Mouse (Mus musculus) myocyte (in vitro differentiated cells): ENCODE measurements at regions not wholly inside any gene's neighbourhood (a gene's known extent, or its start where the extent isn't known, plus 50 kb on each side); places are given as distances from the start of the nearest gene placed in this dataset.

Experiments
- CEBPB ChIP-seq: IDR thresholded peaks from 2 replicates; pipeline ENCODE4 v1.6.1; 2011; ENCODE audit warnings: mild to moderate bottlenecking, moderate library complexity; ENCODE audit not compliant: poor library complexity, insufficient read depth, severe bottlenecking
- E2F4 ChIP-seq: IDR thresholded peaks from one replicate; pipeline ENCODE4 v1.6.1; 2011; ENCODE audit warnings: mild to moderate bottlenecking, control low read depth, moderate library complexity; ENCODE audit not compliant: insufficient read depth
- MYOD1 ChIP-seq, 3 experiments: IDR thresholded peaks; one replicate each; pipeline ENCODE4 v1.6.1; 2011; ENCODE audit warnings: control low read depth in 2 of 3, low read depth in 2 of 3, mild to moderate bottlenecking in 2 of 3, moderate library complexity in 1 of 3; ENCODE audit not compliant: insufficient read length in 2 of 3, control insufficient read depth in 1 of 3
- POLR2A ChIP-seq: IDR thresholded peaks from one replicate; pipeline ENCODE4 v1.6.1; 2011; ENCODE audit warnings: low read depth, mild to moderate bottlenecking, control low read depth, moderate library complexity; ENCODE audit not compliant: insufficient read length
- USF1 ChIP-seq: IDR thresholded peaks from one replicate; pipeline ENCODE4 v1.6.1; 2011; ENCODE audit warnings: low read depth, mild to moderate bottlenecking, control low read depth, moderate library complexity

DNA sequence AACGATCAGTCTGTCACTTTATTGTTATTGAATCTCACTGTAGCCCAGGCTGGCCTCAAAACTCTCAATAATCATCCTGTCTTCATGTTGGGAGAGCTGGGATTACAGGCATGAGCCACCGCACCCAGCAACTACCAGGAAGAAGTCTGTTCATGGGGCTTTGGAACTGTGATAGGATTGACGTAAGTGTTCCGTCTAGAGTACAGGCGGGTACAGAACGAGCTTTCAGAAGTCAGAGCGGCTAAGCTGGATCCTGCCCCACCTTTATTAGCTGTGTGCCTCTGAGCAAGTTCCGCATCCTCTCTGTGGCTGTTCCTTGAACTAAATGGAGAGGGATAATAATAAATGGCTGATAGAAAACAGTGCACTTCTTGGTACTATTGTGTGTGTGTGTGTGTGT lies 1144.8 kb downstream of the 4930447A16Rik start:
- TF ChIP-seq CEBPB (no peak), POLR2A (no peak), USF1 (no peak), MYOD1 (IDR thresholded peaks at IDR 0.05; ENCODE audit: control insufficient read depth in 1 of 3, insufficient read length in 2 of 3, low read depth in 2 of 3) (no peak), E2F4 (no peak)
